Mouse (Mus musculus) B cell, adult 2 months (primary cell): ENCODE measurements around the gene Icmt.
A peak's percentile ranks its signal among the peaks of the same experiment; 100 is the strongest.

Experiments
- DNase-seq, 2 experiments: peaks; one replicate each; pipeline ENCODE4 v3.0.0; 2022

Gene Icmt

GRCm38 (mm10) chr4:152304685-152305084 is 7.7 kb downstream of the Icmt start:
- DNase-seq = no peak

GRCm38 (mm10) chr4:152305991-152306390 is 9.0 kb downstream of the Icmt start:
- no peak for DNase-seq

GRCm38 (mm10) chr4:152307542-152307941 is 10.5 kb downstream of the Icmt start:
- no peak for DNase-seq

DNA sequence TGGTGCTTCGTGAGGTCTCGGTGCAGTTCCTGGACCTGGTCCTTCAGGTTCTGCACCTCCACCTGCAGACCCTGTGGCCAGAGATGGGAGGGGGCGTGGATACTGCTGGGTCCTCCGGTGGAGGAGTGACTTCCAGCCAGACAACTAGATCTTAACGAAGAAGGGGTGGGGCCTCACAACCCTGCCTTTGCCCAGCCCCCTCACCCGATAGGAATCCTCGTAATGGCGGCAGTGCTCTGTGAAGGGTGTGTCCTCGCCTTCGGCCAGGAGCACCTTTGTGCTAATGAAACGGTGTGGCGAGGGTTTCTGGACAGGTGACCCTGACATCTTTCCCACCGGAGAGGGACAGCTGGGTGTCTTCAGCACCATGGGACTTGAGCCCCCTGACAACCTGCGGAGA is 15.2 kb downstream of the Icmt start:
- no peak for DNase-seq

DNA sequence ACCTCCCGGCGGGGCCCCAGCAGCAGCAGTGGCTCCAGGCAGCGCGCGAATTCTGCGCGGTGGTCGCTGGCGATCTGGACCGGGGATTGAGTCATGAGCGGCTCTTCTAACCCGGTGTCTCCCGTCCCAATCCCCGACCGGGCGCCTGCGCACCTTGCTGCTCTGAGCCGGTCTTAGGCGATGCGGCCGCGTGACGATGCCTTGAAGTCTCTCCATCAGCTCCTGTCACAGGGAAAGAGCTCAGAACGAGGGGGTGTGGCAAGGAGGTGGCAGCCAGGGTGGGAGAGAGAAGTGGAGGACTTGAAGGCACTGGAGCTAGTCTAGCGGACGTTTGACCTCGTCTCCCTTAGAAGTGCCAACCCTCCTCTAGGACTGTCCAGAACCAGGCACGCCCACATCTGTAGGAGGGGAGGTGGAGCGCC is 16.2 kb downstream of the Icmt start:
- DNase-seq = peak in 1 of 2 experiments; percentile 36

DNA sequence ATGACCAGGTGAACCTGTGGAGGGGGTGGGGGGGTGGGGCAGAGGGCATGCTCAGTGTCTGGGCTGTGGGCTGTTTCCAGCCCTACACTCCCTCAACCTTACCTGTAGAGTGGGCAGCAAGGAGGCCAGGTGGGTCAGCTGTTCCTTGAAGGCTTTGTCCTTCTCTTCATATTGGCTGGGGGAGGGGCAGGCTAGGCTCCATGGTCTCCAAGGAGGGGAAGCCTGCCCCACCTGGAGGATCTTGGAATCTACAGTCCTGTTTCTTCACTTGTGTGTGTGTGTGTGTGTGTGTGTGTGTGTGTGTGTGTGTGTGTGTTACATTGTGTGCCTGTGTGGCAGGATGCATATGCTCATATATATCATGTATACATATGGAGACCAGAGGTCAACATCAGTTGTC is 16.9 kb downstream of the Icmt start:
- peak; percentile 51 to 54 for DNase-seq

DNA sequence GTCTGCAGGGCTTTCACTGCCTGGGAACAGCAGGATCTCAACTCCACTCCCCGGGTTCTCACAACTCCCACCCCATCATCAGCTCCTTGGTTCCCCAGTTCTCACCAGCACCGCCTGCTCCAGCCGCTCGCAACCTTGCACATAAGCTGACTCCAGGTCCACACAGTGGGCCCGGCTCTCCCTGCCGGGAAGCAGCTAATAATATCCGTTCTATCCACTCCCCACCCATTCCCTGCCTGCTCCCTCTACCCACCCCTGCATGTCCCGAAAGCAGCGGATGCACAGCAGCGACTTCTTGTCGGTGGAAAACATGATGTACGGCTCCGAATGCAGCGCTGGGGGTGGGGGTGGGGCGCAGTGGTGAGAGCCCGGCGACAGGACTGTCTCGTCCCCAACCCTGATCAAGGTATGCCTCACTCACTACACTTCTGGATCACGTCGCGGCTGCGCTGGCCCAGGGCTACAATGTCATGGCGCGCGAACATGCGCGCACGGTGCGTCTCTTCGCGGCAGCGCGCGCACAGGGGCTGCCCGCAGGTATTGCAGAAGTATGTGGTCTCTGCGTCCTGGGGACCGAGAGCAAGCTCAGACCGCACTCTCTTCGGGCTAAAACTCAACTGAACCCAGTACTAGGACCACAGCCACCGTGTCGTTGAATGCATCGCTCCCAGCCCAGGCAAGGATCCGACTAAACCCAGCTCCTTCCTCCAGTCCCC is 18.6 kb downstream of the Icmt start:
- DNase-seq = peak in 1 of 2 experiments; percentile 26

- DNase-seq = no peak
These were observed 20.6 kb downstream of the Icmt start for GRCm38 (mm10) chr4:152317631-152318033.

- DNase-seq = peak; percentile 72 to 76
These were observed 21.6 kb downstream of the Icmt start, which contains the start of gene Rnf207 for GRCm38 (mm10) chr4:152318517-152319234. Rnf207 (minus strand) TSS chr4:152318993.

GRCm38 (mm10) chr4:152321464-152321863 is 24.4 kb downstream of the Icmt start:
- no peak for DNase-seq

- no peak for DNase-seq
These were observed 27.9 kb downstream of the Icmt start for GRCm38 (mm10) chr4:152324641-152325562.

- peak; percentile 89 to 93 for DNase-seq
These were observed 28.8 kb downstream of the Icmt start, which contains the start of gene Rpl22 for GRCm38 (mm10) chr4:152325574-152326411. Rpl22 (plus strand) TSS chr4:152325742.

DNA sequence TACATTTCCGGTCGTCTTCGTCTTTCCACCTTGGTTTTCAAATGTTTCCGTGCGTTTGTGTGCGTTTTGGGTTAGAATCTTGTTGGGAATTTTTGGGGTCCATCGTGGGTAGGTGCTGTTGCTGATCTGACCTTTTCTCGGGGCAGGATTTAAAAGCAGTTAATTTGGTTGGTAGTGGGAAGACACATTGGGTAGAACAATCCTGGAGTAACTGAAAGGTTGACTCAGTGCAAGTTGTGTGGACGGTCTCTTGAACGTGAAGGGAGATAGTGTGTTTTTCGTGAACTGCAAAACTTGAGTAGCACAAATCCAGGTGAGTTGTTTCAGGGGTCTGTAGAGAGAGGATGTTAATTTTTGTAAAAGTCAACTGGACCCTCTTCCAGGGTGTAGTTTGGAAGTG is 29.5 kb downstream of the Icmt start:
- no peak for DNase-seq

GRCm38 (mm10) chr4:152328691-152329090 is 31.7 kb downstream of the Icmt start:
- DNase-seq = peak; percentile 72 to 75

DNA sequence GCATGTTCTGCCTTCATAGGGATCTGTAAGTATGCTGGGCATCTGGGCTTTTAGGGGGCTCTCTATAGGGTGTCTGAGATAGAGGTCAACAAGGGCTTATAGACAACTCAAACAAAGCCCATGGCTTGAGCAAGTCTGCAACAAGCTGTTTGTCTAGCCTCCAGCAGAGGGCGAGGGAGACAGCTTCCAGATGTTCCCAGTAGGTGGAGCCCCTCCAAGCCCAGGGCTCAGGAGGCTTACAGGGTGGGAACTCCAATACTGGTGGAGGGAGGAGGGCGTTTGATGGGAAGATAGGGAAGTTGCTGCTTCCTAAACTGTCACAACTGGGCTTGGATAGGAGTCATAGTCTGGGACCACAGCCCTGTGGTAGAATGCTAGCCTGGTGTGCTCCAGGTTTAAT is 35.9 kb downstream of the Icmt start:
- peak; percentile 65 to 70 for DNase-seq

- no peak for DNase-seq
These were observed 36.6 kb downstream of the Icmt start for GRCm38 (mm10) chr4:152333587-152333986.

- no peak for DNase-seq
These were observed 40.7 kb downstream of the Icmt start for GRCm38 (mm10) chr4:152337772-152338171.

DNA sequence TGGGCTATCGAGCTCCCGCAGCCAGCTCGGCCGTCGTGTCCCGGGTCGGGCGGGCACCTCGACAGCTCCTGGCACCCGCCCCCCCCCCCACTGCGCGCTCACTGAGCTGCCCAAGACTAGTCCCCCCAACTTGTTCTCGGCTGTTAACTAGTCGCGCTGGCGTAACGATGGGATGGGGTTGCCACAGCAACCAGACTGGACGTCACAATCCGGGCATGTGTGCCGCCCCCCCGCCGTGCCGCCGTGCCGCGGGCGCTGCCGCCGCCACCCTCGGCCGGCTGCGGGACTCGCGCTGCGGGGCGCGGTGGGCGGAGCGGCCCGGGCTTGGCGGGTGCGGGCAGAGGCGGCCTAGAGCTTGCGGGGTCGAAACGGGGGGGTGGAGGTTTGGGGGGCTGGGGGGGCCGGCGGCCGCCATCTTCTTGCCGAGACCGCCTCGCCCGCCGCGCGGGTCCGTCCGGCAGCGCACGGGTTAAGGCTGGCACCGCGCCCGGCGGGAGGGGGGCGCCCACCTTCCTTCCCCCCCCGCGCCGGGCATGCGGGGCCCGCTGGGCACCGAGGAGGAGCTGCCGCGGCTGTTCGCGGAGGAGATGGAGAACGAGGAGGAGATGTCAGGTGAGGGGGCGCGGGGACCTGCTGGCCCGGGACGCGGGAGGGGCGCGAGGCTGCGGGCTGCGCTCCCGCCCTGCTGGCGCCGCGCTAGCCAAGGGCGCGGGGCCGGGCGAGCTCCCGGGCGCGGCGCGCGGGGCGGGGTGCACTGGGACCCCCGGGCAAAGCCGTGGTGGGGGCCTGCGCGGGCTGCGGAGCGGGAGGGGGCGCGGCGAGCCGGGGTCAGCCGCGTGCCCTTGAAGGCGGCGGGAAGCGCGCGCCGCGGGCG is 41.6 kb downstream of the Icmt start, which contains the start of gene Chd5:
Gene Chd5 (plus strand): TSS at position 233 of the 874 bp plus-strand sequence.
- DNase-seq = no peak

- no peak for DNase-seq
These were observed 42.3 kb downstream of the Icmt start for GRCm38 (mm10) chr4:152339293-152339790.

GRCm38 (mm10) chr4:152340584-152341284 is 43.7 kb downstream of the Icmt start:
- DNase-seq = peak; percentile 45 to 47
